Mouse (Mus musculus) kidney, postnatal 0 days (tissue): ENCODE measurements around the gene Serpinb6c. TPM values are rescaled to one million over a fixed set of nuclear protein-coding genes. Genes with fewer than 3 reads are reported as not detected.
"Not testable (repeated sequence)": the region's sequence is repeated elsewhere in the genome, so short reads cannot be mapped to it uniquely, and the experiment has no call there.

Source experiments
- ATAC-seq: fragments of 200-750 bp; cut with Nextera tagmentation; replicated peaks from 2 replicates; pipeline ENCODE4 v1.8.0; 2017; ENCODE audit warnings: low read depth, moderate number of reproducible peaks, moderate TSS enrichment, moderate library complexity; ENCODE audit not compliant: low FRiP score
- DNase-seq: peaks from one replicate; pipeline ENCODE4 v3.0.0-alpha.2; 2016; ENCODE audit warnings: low spot score
- H3K27ac ChIP-seq: fragments of 300-500 bp; sonication (generic); 2 replicates; pipeline ENCODE4 v1.5.1; 2014; ENCODE audit warnings: mild to moderate bottlenecking
- H3K27me3 ChIP-seq: fragments of 300-500 bp; sonication (generic); 2 replicates; pipeline ENCODE4 v1.6.1; 2014; ENCODE audit warnings: low read length, mixed read lengths; ENCODE audit not compliant: insufficient read depth
- H3K36me3 ChIP-seq: fragments of 300-500 bp; sonication (generic); 2 replicates; pipeline ENCODE4 v1.6.1; 2014; ENCODE audit warnings: low read length, mixed read lengths; ENCODE audit not compliant: insufficient read depth
- H3K4me1 ChIP-seq: fragments of 300-500 bp; sonication (generic); replicated peaks from 2 replicates; pipeline ENCODE4 v1.6.1; 2014; ENCODE audit warnings: antibody characterized with exemption, low read length, mixed read lengths; ENCODE audit not compliant: insufficient read depth
- H3K4me2 ChIP-seq: fragments of 300-500 bp; sonication (generic); 2 replicates; pipeline ENCODE4 v1.6.1; 2014; ENCODE audit warnings: mild to moderate bottlenecking, low read length, moderate library complexity, mixed read lengths
- H3K4me3 ChIP-seq: fragments of 300-500 bp; sonication (generic); replicated peaks from 2 replicates; pipeline ENCODE4 v1.5.1; 2014; ENCODE audit warnings: low read depth, low read length
- H3K9ac ChIP-seq: fragments of 300-500 bp; sonication (generic); 2 replicates; pipeline ENCODE4 v1.6.1; 2014; ENCODE audit warnings: low read depth, low read length
- H3K9me3 ChIP-seq: fragments of 300-500 bp; sonication (generic); replicated peaks from 2 replicates; pipeline ENCODE4 v1.6.1; 2016; ENCODE audit warnings: low read length, inconsistent platforms, mixed read lengths
- CTCF ChIP-seq: IDR thresholded peaks from 2 replicates; pipeline ENCODE4 v1.5.1; 2016; ENCODE audit warnings: antibody characterized with exemption, low read depth, mild to moderate bottlenecking, moderate library complexity
- WGBS: fragments of 180-500 bp; shearing (Covaris S2); extraction: QIAGEN DNeasy Blood & Tissue Kit; methylation state at CpG from one replicate; pipeline ENCODE4 v1.1.7; 2014; 5-methylcytosine and 5-hydroxymethylcytosine counted together
- polyA plus RNA-seq: library from polyadenylated mRNA; unstranded; fragments of >200 nt; fragmentation: Nextera tagmentation; extraction: Ambion mirVana; gene quantifications from 2 replicates; pipeline ENCODE4 v1.2.1, GENCODE M21; 2015

The Serpinb6c gene
- 0.17 and 0.24 TPM in 2 replicates for polyA plus RNA-seq

- Histone ChIP-seq H3K9ac (no peak within 1 kb of the TSS), H3K36me3 (no peaks in the 10 kb centered on the region), H3K27ac (no peak within 1 kb of the TSS), H3K4me2 (no peak within 1 kb of the TSS), H3K27me3 (no peaks in the 10 kb centered on the region), H3K4me1 (no peaks in the 10 kb centered on the region), H3K4me3 (no peak within 1 kb of the TSS), H3K9me3 (no peaks in the 10 kb centered on the region)
- TF ChIP-seq CTCF, result no peak
- 79% methylated on average over 18 of the region's 18 CpGs for WGBS
- DNase-seq (no peak), ATAC-seq (no peak)
Observed at GRCm38 (mm10) chr13:33905176-33905954, at the start of gene Serpinb6c. Gene Serpinb6c, minus strand, starts transcription at chr13:33905708.

GRCm38 (mm10) chr13:33952947-33953346 lies 47.4 kb upstream of the Serpinb6c start:
- Histone ChIP-seq H3K4me2 (no peak overlapping the region), H3K9me3 (no peaks in the 10 kb centered on the region), H3K4me1 (no peaks in the 10 kb centered on the region), H3K36me3 (no peaks in the 10 kb centered on the region), H3K4me3 (no peak overlapping the region), H3K27me3 (no peaks in the 10 kb centered on the region), H3K9ac (no peak overlapping the region), H3K27ac (no peak overlapping the region)
- DNase-seq, result no peak
- WGBS, result 91% methylated on average over 2 of the region's 2 CpGs
- TF ChIP-seq CTCF, result no peak
- no peak for ATAC-seq

- Histone ChIP-seq H3K9me3 (no peaks in the 10 kb centered on the region), H3K27ac (no peak overlapping the region), H3K4me3 (no peak overlapping the region), H3K4me2 (no peak overlapping the region), H3K36me3 (no peaks in the 10 kb centered on the region), H3K4me1 (no peaks in the 10 kb centered on the region), H3K9ac (no peak overlapping the region), H3K27me3 (no peaks in the 10 kb centered on the region)
- no peak for TF ChIP-seq CTCF
- DNase-seq, result no peak
- no peak for ATAC-seq
- 5% methylated on average over 1 of the region's 1 CpGs for WGBS
Observed at GRCm38 (mm10) chr13:33952075-33952449, 46.6 kb upstream of the Serpinb6c start.

- DNase-seq (no peak), ATAC-seq (peak; percentile 59; the same call in 1 of the 2 replicates)
- no peak overlapping the region for H3K4me3 ChIP-seq
- 87% methylated on average over 4 of the region's 4 CpGs for WGBS
- H3K27me3 ChIP-seq, result no peaks in the 10 kb centered on the region
- TF ChIP-seq CTCF, result no peak
- no peaks in the 10 kb centered on the region for H3K4me1 ChIP-seq
- no peak overlapping the region for H3K9ac ChIP-seq
- no peak overlapping the region for H3K27ac ChIP-seq
- no peaks in the 10 kb centered on the region for H3K36me3 ChIP-seq
- no peak overlapping the region for H3K4me2 ChIP-seq
- no peaks in the 10 kb centered on the region for H3K9me3 ChIP-seq
Observed at GRCm38 (mm10) chr13:33951308-33952074, 46.0 kb upstream of the Serpinb6c start.

GRCm38 (mm10) chr13:33942212-33942779 lies 36.8 kb upstream of the Serpinb6c start:
- H3K4me1 ChIP-seq, result no peaks in the 10 kb centered on the region
- peak; percentile 64 for TF ChIP-seq CTCF
- H3K4me2 ChIP-seq, result no peak overlapping the region
- H3K27ac ChIP-seq, result no peak overlapping the region
- no peak overlapping the region for H3K9ac ChIP-seq
- DNase-seq (peak; percentile 20), ATAC-seq (no peak)
- 28% methylated on average over 4 of the region's 4 CpGs for WGBS
- no peaks in the 10 kb centered on the region for H3K36me3 ChIP-seq
- no peaks in the 10 kb centered on the region for H3K27me3 ChIP-seq
- no peak overlapping the region for H3K4me3 ChIP-seq
- H3K9me3 ChIP-seq, result no peaks in the 10 kb centered on the region

GRCm38 (mm10) chr13:33941288-33941808 lies 35.8 kb upstream of the Serpinb6c start:
- Histone ChIP-seq H3K9ac (no peak overlapping the region), H3K27me3 (no peaks in the 10 kb centered on the region), H3K36me3 (no peaks in the 10 kb centered on the region), H3K4me2 (no peak overlapping the region), H3K4me3 (no peak overlapping the region), H3K27ac (no peak overlapping the region), H3K9me3 (no peaks in the 10 kb centered on the region), H3K4me1 (no peaks in the 10 kb centered on the region)
- TF ChIP-seq CTCF, result no peak
- DNase-seq (no peak), ATAC-seq (no peak)
- WGBS, result 90% methylated on average over 5 of the region's 5 CpGs

- H3K9ac ChIP-seq, H3K4me1 ChIP-seq, H3K4me3 ChIP-seq, H3K4me2 ChIP-seq, H3K27me3 ChIP-seq, DNase-seq, H3K36me3 ChIP-seq, H3K9me3 ChIP-seq, H3K27ac ChIP-seq, ATAC-seq: not testable (repeated sequence)
Observed at GRCm38 (mm10) chr13:33937587-33937986, 32.1 kb upstream of the Serpinb6c start.
